Mouse (Mus musculus) right cerebral cortex, adult 18-20 months (tissue): Measurements from ENCODE around the gene Blvra.

Experiments
- DNase-seq: peaks from one replicate; pipeline ENCODE4 v3.0.0; 2022; ENCODE audit warnings: mixed read lengths

The Blvra gene

DNA sequence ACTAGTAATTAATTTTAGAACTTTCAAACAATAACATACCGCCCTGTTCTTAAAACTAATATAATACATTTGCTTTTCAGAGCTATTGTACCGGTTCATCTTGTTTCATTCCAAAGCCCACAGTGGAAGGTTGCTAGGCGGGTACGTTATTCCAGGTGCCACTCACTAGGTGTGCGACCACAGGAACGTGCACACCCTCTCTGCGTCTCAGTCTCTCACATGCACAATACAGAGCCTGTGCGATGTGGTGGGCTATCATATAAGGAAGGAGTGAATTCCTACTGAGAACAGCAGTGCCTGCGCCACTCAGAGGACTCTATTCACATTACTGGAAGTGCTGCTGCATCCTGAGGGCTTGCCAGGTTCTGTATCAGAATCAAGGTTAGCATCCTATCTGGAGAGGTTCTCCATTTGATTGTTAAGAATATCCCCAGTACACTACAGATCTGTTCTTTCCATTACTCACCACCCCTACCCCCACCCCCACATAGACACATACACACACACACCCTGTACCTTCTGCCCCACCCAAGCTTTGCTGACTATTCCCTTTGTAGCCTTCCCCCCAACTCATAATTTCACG lies 67.5 kb downstream of the Blvra start:
- DNase-seq = no peak

DNA sequence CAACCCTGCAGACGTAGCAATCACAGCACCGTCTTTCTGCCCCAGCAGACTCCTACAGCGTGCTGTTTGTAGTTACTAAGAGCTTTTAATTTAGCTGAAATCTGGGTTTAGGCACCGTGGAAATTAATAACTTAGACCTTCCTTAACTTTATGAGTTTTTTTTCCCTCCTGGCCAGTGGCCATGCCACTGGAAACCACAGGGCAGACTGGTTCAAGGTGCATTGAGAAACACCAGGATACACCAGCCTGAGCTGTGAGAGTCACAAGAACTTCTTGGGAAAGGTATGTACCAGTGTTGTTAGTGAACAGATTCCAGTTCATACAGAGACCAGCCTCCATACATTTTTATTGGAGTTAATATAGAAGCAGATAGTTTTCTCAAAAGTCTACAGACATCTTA lies 68.0 kb downstream of the Blvra start:
- no peak for DNase-seq

DNA sequence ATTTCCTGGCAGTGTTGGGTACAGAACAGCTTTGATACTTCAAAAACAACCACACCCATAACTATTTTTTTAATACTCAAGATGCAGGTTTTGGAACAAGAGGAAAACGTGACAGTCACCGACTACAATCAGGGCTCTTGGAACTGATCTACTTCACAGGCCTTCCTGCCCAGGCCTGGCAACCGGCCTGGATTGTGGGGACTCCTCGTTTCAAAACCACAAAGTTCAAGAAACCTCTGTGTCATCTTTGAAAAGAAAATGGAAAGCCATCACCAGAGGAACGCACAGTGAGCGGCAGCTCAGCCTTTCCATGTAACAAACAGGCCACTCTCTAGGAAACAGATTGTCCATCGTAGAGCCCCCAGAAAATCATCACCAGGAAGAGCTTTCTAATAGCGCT lies 68.6 kb downstream of the Blvra start:
- no peak for DNase-seq

DNA sequence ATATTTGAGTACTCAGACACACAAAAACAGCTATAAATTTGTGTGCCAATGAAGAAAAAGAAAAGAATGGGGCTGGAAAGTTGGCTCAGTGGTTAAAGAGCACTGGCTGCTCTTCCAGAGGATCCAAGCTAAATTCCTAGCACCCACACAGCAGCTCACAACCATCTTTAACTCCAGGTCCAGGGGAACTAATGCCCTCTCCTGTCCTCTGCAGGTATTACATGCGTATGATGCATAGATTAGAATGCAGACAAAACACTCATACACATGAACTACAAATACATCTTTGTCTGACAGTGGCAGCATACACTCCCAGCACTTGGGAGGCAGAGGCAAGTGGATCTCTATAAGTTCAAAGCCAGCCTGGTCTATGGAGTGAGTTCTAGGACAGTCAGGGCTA lies 69.1 kb downstream of the Blvra start:
- no peak for DNase-seq

DNA sequence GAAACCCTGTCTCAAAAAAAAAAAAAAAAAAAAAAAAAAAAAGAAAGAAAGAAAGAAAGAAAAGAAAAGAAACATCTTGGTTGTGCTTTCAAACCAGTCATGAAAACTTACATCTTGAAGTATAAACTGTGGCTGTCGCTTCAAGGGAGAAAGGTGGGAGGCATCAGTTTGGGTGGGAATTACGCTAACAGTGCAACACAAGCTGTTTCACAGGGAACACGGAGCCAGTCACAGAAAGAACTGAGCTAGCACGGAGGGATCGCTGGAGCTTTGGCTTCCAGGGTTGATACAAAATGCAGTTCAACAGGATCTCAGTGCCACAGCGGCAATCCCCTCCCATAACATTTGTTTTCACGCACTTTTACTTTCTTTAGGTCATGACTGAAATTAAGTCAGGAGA lies 69.5 kb downstream of the Blvra start:
- peak; percentile 14 for DNase-seq

DNA sequence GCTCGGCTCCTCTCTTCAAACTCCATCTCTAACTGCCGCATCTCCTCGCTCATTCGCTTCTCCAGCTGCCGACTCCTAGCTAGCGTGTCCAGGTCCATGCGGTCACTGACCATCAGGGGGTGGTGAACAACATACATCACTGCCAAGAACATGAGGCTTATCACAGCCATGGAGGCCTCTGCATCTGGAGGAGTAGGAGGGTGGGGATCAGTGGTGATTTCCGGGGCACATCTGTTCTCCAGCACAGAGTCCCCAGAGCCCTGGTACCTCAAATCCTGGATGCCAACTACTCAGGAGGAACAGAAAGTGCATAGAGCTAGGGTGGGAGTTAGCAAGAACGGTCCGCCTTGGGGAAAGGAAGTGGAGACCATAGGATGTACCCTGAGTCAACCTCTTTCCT lies 71.6 kb downstream of the Blvra start:
- no peak for DNase-seq

DNA sequence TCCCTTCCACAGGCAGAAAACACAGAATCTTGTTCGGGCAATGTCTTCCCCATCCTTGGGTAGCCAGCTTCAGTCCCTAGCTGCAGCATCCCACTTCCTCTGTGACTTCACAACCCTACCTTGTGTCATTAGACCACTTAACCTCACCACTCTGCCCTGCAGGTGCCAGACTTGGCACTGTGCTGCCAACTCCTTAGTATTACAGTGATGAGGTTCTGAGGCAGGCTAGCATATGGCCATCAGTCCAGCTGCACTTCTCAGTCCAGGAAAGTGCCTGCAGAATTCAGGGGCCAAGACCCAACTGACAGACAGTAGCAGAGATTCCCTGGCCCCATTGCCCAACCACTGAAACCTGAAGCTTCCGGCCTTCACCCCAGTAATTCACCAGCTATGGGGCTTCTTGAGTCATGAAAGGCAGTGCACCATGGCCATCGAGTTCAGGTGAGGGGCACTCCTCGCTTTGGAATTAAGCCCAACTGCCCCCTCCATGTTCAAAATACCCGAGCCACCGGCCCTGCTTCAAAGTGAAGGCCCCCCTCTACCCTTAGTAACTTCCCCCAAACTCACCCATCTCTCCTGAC lies 72.2 kb downstream of the Blvra start:
- DNase-seq = no peak

DNA sequence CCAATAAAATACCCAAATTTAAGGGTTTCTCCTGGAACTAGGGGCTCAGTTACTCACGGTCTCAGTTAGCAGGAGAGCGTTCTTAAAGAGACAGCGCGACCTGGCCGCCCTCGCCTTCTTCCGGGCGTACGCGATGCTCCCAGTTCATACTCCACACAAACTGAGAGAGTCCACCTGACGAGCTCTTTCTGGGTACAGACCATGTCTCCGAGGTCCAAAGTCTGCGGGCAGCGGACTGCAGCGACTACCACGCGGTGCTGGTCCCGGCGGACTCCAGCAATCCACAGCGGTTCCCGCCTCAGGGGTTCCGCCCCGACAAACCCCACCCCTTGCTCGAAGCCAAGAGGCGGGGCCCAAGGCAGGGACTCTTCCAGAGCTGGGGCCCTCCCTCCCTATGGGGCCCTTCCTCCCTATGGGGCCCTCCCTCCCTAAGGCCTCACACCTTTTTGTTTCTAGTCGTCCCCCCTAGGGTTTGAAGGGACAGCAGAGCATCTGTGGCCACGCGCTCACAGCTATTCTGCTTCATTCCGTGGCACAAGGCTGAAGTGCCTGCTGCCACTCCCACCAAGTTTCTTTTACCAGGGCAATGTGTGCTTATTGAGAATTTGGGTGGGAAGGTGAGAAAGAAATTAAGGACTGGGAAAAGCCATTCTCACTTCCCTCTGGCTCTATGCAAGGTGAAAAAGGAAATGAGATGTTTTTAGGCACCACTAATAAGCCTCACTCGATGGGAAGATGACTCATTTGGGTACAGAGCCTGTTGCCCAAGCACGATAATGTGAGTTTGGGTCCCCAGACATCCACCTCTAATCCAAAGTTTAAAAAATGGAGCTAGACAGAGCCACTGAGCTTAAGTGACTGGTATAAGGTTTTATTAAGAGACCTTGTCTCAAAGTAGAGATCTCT lies 72.9 kb downstream of the Blvra start, which contains the start of gene Itpripl1:
Gene Itpripl1 (minus strand): TSS at position 285 of the 906 bp plus-strand sequence.
- peak; percentile 40 for DNase-seq

DNA sequence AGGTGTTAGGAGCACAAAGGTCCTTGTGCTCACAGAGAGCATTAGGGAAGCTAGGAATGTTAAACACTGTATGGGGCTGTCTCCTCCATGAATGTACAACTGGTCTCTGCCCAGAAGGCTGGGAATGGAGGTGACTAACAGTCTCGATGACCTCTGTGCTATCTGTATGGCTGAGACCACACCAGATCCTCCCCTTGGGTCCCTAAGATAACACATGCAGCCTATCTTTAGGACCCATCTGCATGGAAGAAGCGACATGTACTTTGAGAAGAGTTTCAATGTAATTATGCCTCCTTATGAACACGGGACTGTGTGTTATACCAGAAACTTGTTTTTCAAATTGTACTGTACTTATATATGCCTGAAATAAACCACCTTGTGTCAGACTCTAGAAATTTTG lies 75.2 kb downstream of the Blvra start:
- no peak for DNase-seq
